Comparison of ENCODE assay signal across 9 mouse cellular contexts in the genomic region with DNA sequence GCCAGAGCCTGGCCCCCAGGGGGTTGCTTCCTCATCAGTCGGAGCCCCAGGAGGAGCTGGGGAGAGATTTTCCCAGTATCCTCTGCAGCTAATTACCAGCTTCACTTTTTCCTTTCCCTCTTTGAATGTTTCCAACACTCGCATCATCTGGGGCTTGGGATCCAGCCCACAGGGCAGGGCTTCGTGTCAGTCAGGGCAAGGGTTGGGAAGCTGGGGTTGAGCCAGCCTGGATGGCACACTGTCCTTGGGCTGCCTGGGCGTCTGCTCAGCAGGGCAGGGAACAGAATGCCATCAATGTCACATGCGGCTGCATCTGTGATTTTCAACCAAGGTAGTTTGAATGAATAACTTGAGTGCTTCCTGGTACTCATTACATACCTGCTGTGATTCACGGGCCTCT. TPM values are rescaled to one million over a fixed set of nuclear protein-coding genes. Genes with fewer than 3 reads are reported as not detected.
DNase-seq lines count a peak whose midpoint lies in the region; ATAC-seq and TF ChIP-seq lines count a peak whose summit lies in the region.
"Had no signal": no experiment of that assay in that cellular context is flagged by ENCODE, and none has a peak within 500 bp of the region (broad histone marks: within the 10 kb centered on the region; RNA-seq: fewer than 3 reads in every experiment).

No protein-coding gene starts in this region.

- H3K36me3 ChIP-seq in hindbrain, embryonic 13.5 days, result no peaks in the 10 kb centered on the region
- no peaks in the 10 kb centered on the region for H3K36me3 ChIP-seq in hindbrain, embryonic 16.5 days (ENCODE audit: control insufficient read depth, insufficient read depth, low read length)
- H3K36me3 ChIP-seq in midbrain, postnatal 0 days (ENCODE audit: insufficient read depth, low read length), result no peaks in the 10 kb centered on the region
- H3K36me3 ChIP-seq in midbrain, embryonic 16.5 days (ENCODE audit: control insufficient read depth, insufficient read depth, low read length), result no peaks in the 10 kb centered on the region

- H3K4me3 ChIP-seq in hindbrain, embryonic 13.5 days, result no peak overlapping the region
- H3K4me3 ChIP-seq in hindbrain, embryonic 16.5 days (ENCODE audit: low read length), result no peak overlapping the region
- no peak overlapping the region for H3K4me3 ChIP-seq in midbrain, postnatal 0 days (ENCODE audit: low read depth, low read length)
- H3K4me3 ChIP-seq in midbrain, embryonic 16.5 days (ENCODE audit: low read depth, low read length), result no peak overlapping the region

- TF ChIP-seq CTCF in midbrain, postnatal 0 days (IDR thresholded peaks at IDR 0.05), result no peak

- no peak for ATAC-seq in hindbrain, embryonic 13.5 days (ENCODE audit: low FRiP score)
- no peak for ATAC-seq in hindbrain, embryonic 16.5 days
- ATAC-seq in midbrain, postnatal 0 days (ENCODE audit: low FRiP score), result no peak
- ATAC-seq in midbrain, embryonic 16.5 days, result no peak
- ATAC-seq: liver, postnatal 0 days had no signal

- peak overlapping the region; percentile 35; the same call in 1 of the 2 replicates for H3K27ac ChIP-seq in hindbrain, embryonic 13.5 days
- H3K27ac ChIP-seq in hindbrain, embryonic 16.5 days (ENCODE audit: low read depth, low read length), result no peak overlapping the region
- H3K27ac ChIP-seq in midbrain, postnatal 0 days (ENCODE audit: low read depth, low read length), result no peak overlapping the region
- no peak overlapping the region for H3K27ac ChIP-seq in midbrain, embryonic 16.5 days (ENCODE audit: low read length)

- peaks cover 61% of the 10 kb centered on the region for H3K4me1 ChIP-seq in hindbrain, embryonic 13.5 days (replicated peaks)
- peaks cover 31% of the 10 kb centered on the region for H3K4me1 ChIP-seq in hindbrain, embryonic 16.5 days (ENCODE audit: control insufficient read depth, insufficient read depth, low read depth, low read length)
- peaks cover 4% of the 10 kb centered on the region; the same call in 1 of the 2 replicates for H3K4me1 ChIP-seq in midbrain, postnatal 0 days (ENCODE audit: insufficient read depth, low read length)
- peaks cover 17% of the 10 kb centered on the region for H3K4me1 ChIP-seq in midbrain, embryonic 16.5 days (ENCODE audit: control insufficient read depth, insufficient read depth, low read length)

- peak; percentile 85 to 89 for DNase-seq in adrenal gland, adult (ENCODE audit: inconsistent age in 2 of 2, low spot score in 1 of 2)
- DNase-seq in adrenal gland, postnatal 4 days (ENCODE audit: low spot score in 2 of 2), result no peak
- DNase-seq in midbrain, postnatal 0 days (ENCODE audit: low spot score), result peak; percentile 44
- no peak for DNase-seq in lung, postnatal 25 days (ENCODE audit: low spot score)
- no peak for DNase-seq in urinary bladder, adult 2 months (ENCODE audit: low spot score)
- DNase-seq: liver, postnatal 0 days had no signal

- H3K27me3 ChIP-seq in hindbrain, embryonic 13.5 days, result peaks cover 29% of the 10 kb centered on the region
- no peaks in the 10 kb centered on the region for H3K27me3 ChIP-seq in hindbrain, embryonic 16.5 days (replicated peaks; ENCODE audit: control insufficient read depth, insufficient read depth, low read length)
- H3K27me3 ChIP-seq in midbrain, postnatal 0 days (ENCODE audit: insufficient read depth, low read length), result no peaks in the 10 kb centered on the region
- H3K27me3 ChIP-seq in midbrain, embryonic 16.5 days (ENCODE audit: control insufficient read depth, insufficient read depth, low read depth, low read length), result 0 out of 2 replicates have a peak, but pooled peaks cover 6% of the 10 kb centered on the region

- 39% methylated on average over 6 of the region's 6 CpGs for WGBS in hindbrain, embryonic 13.5 days
- 32% methylated on average over 6 of the region's 6 CpGs for WGBS in hindbrain, embryonic 16.5 days
- 50% methylated on average over 6 of the region's 6 CpGs for WGBS in midbrain, postnatal 0 days
- WGBS in midbrain, embryonic 16.5 days, result 44% methylated on average over 6 of the region's 6 CpGs

- H3K4me2 ChIP-seq in hindbrain, embryonic 13.5 days, result no peak overlapping the region
- H3K4me2 ChIP-seq in hindbrain, embryonic 16.5 days (ENCODE audit: low read length), result no peak overlapping the region
- H3K4me2 ChIP-seq in midbrain, postnatal 0 days (ENCODE audit: low read depth, low read length, poor library complexity, severe bottlenecking), result no peak overlapping the region
- no peak overlapping the region for H3K4me2 ChIP-seq in midbrain, embryonic 16.5 days (ENCODE audit: low read length)

- no peak overlapping the region for H3K9ac ChIP-seq in hindbrain, embryonic 13.5 days
- no peak overlapping the region for H3K9ac ChIP-seq in hindbrain, embryonic 16.5 days (ENCODE audit: low read depth, low read length)
- no peak overlapping the region for H3K9ac ChIP-seq in midbrain, postnatal 0 days (replicated peaks; ENCODE audit: low read length, poor library complexity, severe bottlenecking)
- H3K9ac ChIP-seq in midbrain, embryonic 16.5 days (ENCODE audit: low read depth, low read length), result no peak overlapping the region
- H3K9ac ChIP-seq: liver, postnatal 0 days had no signal

- H3K9me3 ChIP-seq in hindbrain, embryonic 13.5 days, result no peaks in the 10 kb centered on the region
- H3K9me3 ChIP-seq in hindbrain, embryonic 16.5 days (ENCODE audit: control insufficient read depth, low read length), result no peaks in the 10 kb centered on the region
- no peaks in the 10 kb centered on the region for H3K9me3 ChIP-seq in midbrain, postnatal 0 days (ENCODE audit: low read length)
- H3K9me3 ChIP-seq in midbrain, embryonic 16.5 days (replicated peaks; ENCODE audit: control insufficient read depth, low read length, poor library complexity, severe bottlenecking), result no peaks in the 10 kb centered on the region

RNA-seq across cellular contexts. Expression of gene Tle3, which starts 52.4 kb away (rescaled TPM):
- total RNA-seq in adrenal gland, postnatal 4 days (2021), result 100 to 1,000 TPM; 105 to 116 TPM
- 31.0 and 32.3 TPM in 2 replicates for polyA plus RNA-seq in hindbrain, embryonic 13.5 days (2015; fragmentation: Nextera tagmentation; extraction: Ambion mirVana)
- polyA plus RNA-seq in hindbrain, embryonic 16.5 days (2015; fragmentation: Nextera tagmentation; extraction: Ambion mirVana), result 19.5 and 23.0 TPM in 2 replicates
- 82.2 and 94.9 TPM in 2 replicates for total RNA-seq in midbrain, postnatal 0 days (2014; rRNA removed)
- 20.2 and 21.8 TPM in 2 replicates for polyA plus RNA-seq in midbrain, postnatal 0 days (2015; fragmentation: Nextera tagmentation; extraction: Ambion mirVana)
- polyA plus RNA-seq in midbrain, embryonic 16.5 days (2015; fragmentation: Nextera tagmentation; extraction: Ambion mirVana), result 27.4 and 29.7 TPM in 2 replicates
- polyA plus RNA-seq in urinary bladder, adult 2 months (2012; rRNA removed), result 39.4 and 49.1 TPM in 2 replicates

Comparison
In these comparisons a context has a peak if more than half of its experiments do, and no peak if none do; other contexts are left out.
1. DNase-seq: peak in adrenal gland, adult (2 of 2) and midbrain, postnatal 0 days (single experiment); none in adrenal gland, postnatal 4 days (0 of 2), lung, postnatal 25 days (single experiment) and urinary bladder, adult 2 months (single experiment).